Mouse (Mus musculus) stomach, embryonic 16.5 days (tissue): ENCODE results near the gene Grk1. TPM values are rescaled to one million over a fixed set of nuclear protein-coding genes. Genes with fewer than 3 reads are reported as not detected.
A peak's percentile ranks its signal among the peaks of the same experiment; 100 is the strongest.

Experiments
- ATAC-seq: fragments of 200-750 bp; cut with Nextera tagmentation; 2 replicates; pipeline ENCODE4 v1.8.0; 2017; ENCODE audit warnings: moderate number of reproducible peaks, moderate TSS enrichment; ENCODE audit not compliant: insufficient read depth, low FRiP score
- H3K27ac ChIP-seq: fragments of 300-500 bp; sonication (generic); 2 replicates; pipeline ENCODE4 v1.5.1; 2014; ENCODE audit warnings: low read length
- H3K27me3 ChIP-seq: fragments of 300-500 bp; sonication (generic); 2 replicates; pipeline ENCODE4 v1.6.1; 2014; ENCODE audit warnings: low read length, control low read depth, mixed read lengths; ENCODE audit not compliant: control insufficient read depth, insufficient read depth
- H3K36me3 ChIP-seq: fragments of 300-500 bp; sonication (generic); 2 replicates; pipeline ENCODE4 v1.6.1; 2014; ENCODE audit warnings: low read length; ENCODE audit not compliant: control insufficient read depth, insufficient read depth
- H3K4me1 ChIP-seq: fragments of 300-500 bp; sonication (generic); 2 replicates; pipeline ENCODE4 v1.6.1; 2014; ENCODE audit warnings: low read length, control low read depth, mixed read lengths; ENCODE audit not compliant: control insufficient read depth, insufficient read depth
- H3K4me2 ChIP-seq: fragments of 300-500 bp; sonication (generic); 2 replicates; pipeline ENCODE4 v1.6.1; 2014; ENCODE audit warnings: low read depth, low read length, mixed read lengths
- H3K4me3 ChIP-seq: fragments of 300-500 bp; sonication (generic); replicated peaks from 2 replicates; pipeline ENCODE4 v1.5.1; 2014; ENCODE audit warnings: mild to moderate bottlenecking, low read length
- H3K9ac ChIP-seq: fragments of 300-500 bp; sonication (generic); 2 replicates; pipeline ENCODE4 v1.6.1; 2014; ENCODE audit warnings: low read length
- H3K9me3 ChIP-seq: fragments of 300-500 bp; sonication (generic); replicated peaks from 2 replicates; pipeline ENCODE4 v1.6.1; 2016; ENCODE audit warnings: low read length, control low read depth; ENCODE audit not compliant: control insufficient read depth
- WGBS: fragments of 180-500 bp; shearing (Covaris S2); extraction: QIAGEN DNeasy Blood & Tissue Kit; methylation state at CpG from one replicate; pipeline ENCODE4 v1.1.7; 2014; 5-methylcytosine and 5-hydroxymethylcytosine counted together
- polyA plus RNA-seq: library from polyadenylated mRNA; unstranded; fragments of >200 nt; fragmentation: Nextera tagmentation; extraction: Ambion mirVana; gene quantifications from 2 replicates; pipeline ENCODE4 v1.2.1, GENCODE M21; 2015

Gene Grk1
- polyA plus RNA-seq, 1 experiment from 2014 or later: not detected

- Histone ChIP-seq H3K4me3 (peak within 1 kb of the TSS; percentile 7; the same call in 1 of the 2 replicates), H3K36me3 (no peaks in the 10 kb centered on the region), H3K27ac (no peak within 1 kb of the TSS), H3K9me3 (no peaks in the 10 kb centered on the region), H3K4me1 (no peaks in the 10 kb centered on the region), H3K27me3 (peaks cover 17% of the 10 kb centered on the region; the same call in 1 of the 2 replicates), H3K9ac (no peak within 1 kb of the TSS), H3K4me2 (no peak within 1 kb of the TSS)
- ATAC-seq: no peak
- 18% methylated on average over 10 of the region's 10 CpGs for whole genome bisulfite sequencing
Measured at GRCm38 (mm10) chr8:13434889-13435288, 30.0 kb downstream of the Grk1 start, which contains the start of gene Tmem255b. Gene Tmem255b, plus strand, starts transcription at chr8:13435189.

- H3K27me3 ChIP-seq: peaks cover 17% of the 10 kb centered on the region; the same call in 1 of the 2 replicates
- no peak for ATAC-seq
- H3K4me3 ChIP-seq: peak overlapping the region; percentile 7; the same call in 1 of the 2 replicates
- no peaks in the 10 kb centered on the region for H3K36me3 ChIP-seq
- H3K27ac ChIP-seq: no peak overlapping the region
- H3K9me3 ChIP-seq: no peaks in the 10 kb centered on the region
- H3K4me2 ChIP-seq: no peak overlapping the region
- 10% methylated on average over 8 of the region's 8 CpGs for WGBS
- H3K9ac ChIP-seq: no peak overlapping the region
- no peaks in the 10 kb centered on the region for H3K4me1 ChIP-seq
Measured at GRCm38 (mm10) chr8:13436052-13436451, 31.2 kb downstream of the Grk1 start.

DNA sequence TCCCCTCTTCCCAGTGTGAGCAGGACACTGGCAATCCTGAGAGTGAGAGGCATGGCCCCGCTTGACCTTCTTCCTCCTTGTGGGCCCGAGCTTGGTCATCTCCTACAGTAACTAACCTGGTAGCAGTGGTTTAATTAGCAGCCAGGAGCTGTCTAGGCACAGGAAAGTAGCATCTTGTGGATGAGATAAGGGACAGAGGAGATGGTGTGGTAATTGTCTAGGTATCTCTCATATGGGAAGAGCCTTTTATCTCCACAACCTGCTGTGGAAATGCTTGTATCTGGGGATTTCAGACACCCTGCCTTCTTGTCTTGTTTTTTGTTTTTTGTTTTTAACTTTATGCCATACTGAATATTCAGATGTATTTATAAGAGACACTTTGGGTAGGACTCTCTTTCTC lies 32.6 kb downstream of the Grk1 start:
- H3K36me3 ChIP-seq: no peaks in the 10 kb centered on the region
- H3K4me1 ChIP-seq: no peaks in the 10 kb centered on the region
- no peak overlapping the region for H3K4me3 ChIP-seq
- ATAC-seq: no peak
- no peak overlapping the region for H3K4me2 ChIP-seq
- WGBS: 77% methylated on average over 2 of the region's 2 CpGs
- H3K9ac ChIP-seq: no peak overlapping the region
- H3K27ac ChIP-seq: no peak overlapping the region
- H3K9me3 ChIP-seq: no peaks in the 10 kb centered on the region
- H3K27me3 ChIP-seq: peaks cover 17% of the 10 kb centered on the region; the same call in 1 of the 2 replicates

DNA sequence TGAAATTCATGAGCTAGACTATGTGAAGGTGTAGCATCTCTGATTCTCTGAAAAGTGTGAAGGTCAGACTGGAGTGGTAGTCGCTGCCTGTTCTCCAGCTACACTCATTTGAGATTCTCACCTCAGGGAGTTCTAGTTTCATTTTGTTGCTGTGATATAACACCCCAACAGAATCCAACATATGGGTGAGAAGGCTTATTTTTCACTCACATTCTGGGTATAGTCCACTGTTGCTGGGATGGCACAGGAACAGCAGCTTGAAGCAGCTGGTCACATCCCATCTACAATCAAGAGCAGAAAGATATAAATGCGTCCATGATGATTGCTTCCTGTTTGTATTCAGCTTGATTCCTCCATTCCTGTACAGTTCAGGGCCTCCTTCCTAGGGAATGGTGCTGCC lies 37.3 kb downstream of the Grk1 start:
- Histone ChIP-seq H3K36me3 (no peaks in the 10 kb centered on the region), H3K4me3 (no peak overlapping the region), H3K9ac (no peak overlapping the region), H3K4me1 (no peaks in the 10 kb centered on the region), H3K9me3 (no peaks in the 10 kb centered on the region), H3K27ac (no peak overlapping the region), H3K4me2 (no peak overlapping the region), H3K27me3 (no peaks in the 10 kb centered on the region)
- ATAC-seq: no peak
- WGBS: 80% methylated on average over 2 of the region's 2 CpGs

GRCm38 (mm10) chr8:13446456-13446855 lies 41.6 kb downstream of the Grk1 start:
- no peak for ATAC-seq
- WGBS: 89% methylated on average over 6 of the region's 6 CpGs

GRCm38 (mm10) chr8:13448145-13448544 lies 43.3 kb downstream of the Grk1 start:
- Histone ChIP-seq H3K4me3 (no peak overlapping the region), H3K4me2 (no peak overlapping the region), H3K27me3 (no peaks in the 10 kb centered on the region), H3K9me3 (no peaks in the 10 kb centered on the region), H3K4me1 (no peaks in the 10 kb centered on the region), H3K27ac (no peak overlapping the region), H3K36me3 (no peaks in the 10 kb centered on the region), H3K9ac (no peak overlapping the region)
- ATAC-seq: no peak
- WGBS: 53% methylated on average over 4 of the region's 4 CpGs

More at GRCm38 (mm10) chr8:13446456-13446855, 41.6 kb downstream of the Grk1 start:
- no peak overlapping the region for H3K27ac ChIP-seq
- H3K4me3 ChIP-seq: no peak overlapping the region
- H3K36me3 ChIP-seq: no peaks in the 10 kb centered on the region
- no peaks in the 10 kb centered on the region for H3K27me3 ChIP-seq
- no peak overlapping the region for H3K9ac ChIP-seq
- H3K4me1 ChIP-seq: no peaks in the 10 kb centered on the region
- no peaks in the 10 kb centered on the region for H3K9me3 ChIP-seq
- H3K4me2 ChIP-seq: no peak overlapping the region

- H3K4me2 ChIP-seq: no peak overlapping the region
- H3K4me3 ChIP-seq: no peak overlapping the region
- no peak overlapping the region for H3K27ac ChIP-seq
- H3K9me3 ChIP-seq: no peaks in the 10 kb centered on the region
- no peaks in the 10 kb centered on the region for H3K27me3 ChIP-seq
- no peak overlapping the region for H3K9ac ChIP-seq
- no peaks in the 10 kb centered on the region for H3K36me3 ChIP-seq
- H3K4me1 ChIP-seq: no peaks in the 10 kb centered on the region; the same call in 1 of the 2 replicates
- 66% methylated on average over 6 of the region's 6 CpGs for WGBS
- no peak for ATAC-seq
Measured at GRCm38 (mm10) chr8:13451747-13452277, 46.9 kb downstream of the Grk1 start.

GRCm38 (mm10) chr8:13454341-13455113 lies 49.6 kb downstream of the Grk1 start:
- Histone ChIP-seq H3K4me2 (no peak overlapping the region), H3K9ac (no peak overlapping the region), H3K36me3 (no peaks in the 10 kb centered on the region), H3K9me3 (no peaks in the 10 kb centered on the region), H3K4me3 (no peak overlapping the region), H3K27ac (no peak overlapping the region), H3K4me1 (no peaks in the 10 kb centered on the region; the same call in 1 of the 2 replicates), H3K27me3 (no peaks in the 10 kb centered on the region)
- WGBS: 58% methylated on average over 8 of the region's 8 CpGs
- ATAC-seq: no peak

DNA sequence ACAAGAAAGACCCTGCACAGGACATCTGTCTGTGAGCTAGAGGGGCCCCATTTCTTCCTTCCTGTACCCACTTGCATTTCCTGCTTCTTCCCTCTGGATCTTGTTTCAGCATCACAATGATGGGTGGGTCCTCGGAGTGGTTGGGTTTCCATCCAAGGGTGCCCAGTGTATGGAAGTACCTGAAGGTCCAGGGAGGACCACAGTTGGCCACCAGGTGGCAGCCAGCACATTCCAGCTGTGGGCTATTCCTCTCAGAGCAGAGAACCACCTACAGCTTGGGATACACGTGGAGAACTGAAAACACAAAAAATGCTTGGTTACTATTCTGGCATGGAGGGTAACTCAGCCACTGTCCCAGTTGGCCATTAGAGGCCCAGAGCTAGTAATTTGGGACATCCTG lies 50.4 kb downstream of the Grk1 start:
- no peak overlapping the region for H3K4me3 ChIP-seq
- WGBS: 26% methylated on average over 2 of the region's 2 CpGs
- H3K4me1 ChIP-seq: no peaks in the 10 kb centered on the region; the same call in 1 of the 2 replicates
- H3K27me3 ChIP-seq: no peaks in the 10 kb centered on the region
- H3K9me3 ChIP-seq: no peaks in the 10 kb centered on the region
- H3K36me3 ChIP-seq: no peaks in the 10 kb centered on the region
- no peak overlapping the region for H3K9ac ChIP-seq
- no peak overlapping the region for H3K27ac ChIP-seq
- H3K4me2 ChIP-seq: no peak overlapping the region
- peak; percentile 54; the same call in 1 of the 2 replicates for ATAC-seq
